Mouse (Mus musculus): ENCODE data around the gene Pygo1. TPM values are rescaled to one million over a fixed set of nuclear protein-coding genes. Genes with fewer than 3 reads are reported as not detected.

Pygo1 gene
- polyA plus RNA-seq, 1 experiment = 0.45 TPM

GRCm38 (mm10) chr9:72911381-72911780 lies 14.1 kb upstream of the Pygo1 start:
- 78% methylated on average over 2 of the region's 2 CpGs for WGBS
- H3K4me3 ChIP-seq (replicated peaks; ENCODE audit: control insufficient read depth, low read depth, low read length) = no peak overlapping the region
- no peak overlapping the region for H3K27ac ChIP-seq (ENCODE audit: control insufficient read depth, insufficient read depth, low read depth, low read length, poor library complexity)
- TF ChIP-seq POLR2A (IDR thresholded peaks at IDR 0.05; ENCODE audit: borderline replicate concordance, control insufficient read depth, low read depth, low read length) = no peak
- TF ChIP-seq CTCF (IDR thresholded peaks at IDR 0.05; ENCODE audit: control insufficient read depth, insufficient read depth, low read length) = no peak
- no peaks in the 10 kb centered on the region for H3K4me1 ChIP-seq (ENCODE audit: control insufficient read depth, insufficient read depth, low read length)

GRCm38 (mm10) chr9:72913551-72913950 lies 11.9 kb upstream of the Pygo1 start:
- Histone ChIP-seq H3K4me1 (ENCODE audit: control insufficient read depth, insufficient read depth, low read length) (no peaks in the 10 kb centered on the region), H3K4me3 (replicated peaks; ENCODE audit: control insufficient read depth, low read depth, low read length) (no peak overlapping the region), H3K27ac (ENCODE audit: control insufficient read depth, insufficient read depth, low read depth, low read length, poor library complexity) (no peak overlapping the region)
- no peak for TF ChIP-seq CTCF (IDR thresholded peaks at IDR 0.05; ENCODE audit: control insufficient read depth, insufficient read depth, low read length)
- no peak for TF ChIP-seq POLR2A (IDR thresholded peaks at IDR 0.05; ENCODE audit: borderline replicate concordance, control insufficient read depth, low read depth, low read length)
- WGBS = 35% methylated on average over 6 of the region's 6 CpGs

- Histone ChIP-seq H3K4me1 (ENCODE audit: control insufficient read depth, insufficient read depth, low read length) (no peaks in the 10 kb centered on the region), H3K27ac (ENCODE audit: control insufficient read depth, insufficient read depth, low read depth, low read length, poor library complexity) (no peak overlapping the region), H3K4me3 (replicated peaks; ENCODE audit: control insufficient read depth, low read depth, low read length) (no peak overlapping the region)
- no peak for TF ChIP-seq CTCF (IDR thresholded peaks at IDR 0.05; ENCODE audit: control insufficient read depth, insufficient read depth, low read length)
- TF ChIP-seq POLR2A (IDR thresholded peaks at IDR 0.05; ENCODE audit: borderline replicate concordance, control insufficient read depth, low read depth, low read length) = no peak
- 11% methylated on average over 7 of the region's 7 CpGs for WGBS
Observed at GRCm38 (mm10) chr9:72915728-72916127, 9.7 kb upstream of the Pygo1 start.

DNA sequence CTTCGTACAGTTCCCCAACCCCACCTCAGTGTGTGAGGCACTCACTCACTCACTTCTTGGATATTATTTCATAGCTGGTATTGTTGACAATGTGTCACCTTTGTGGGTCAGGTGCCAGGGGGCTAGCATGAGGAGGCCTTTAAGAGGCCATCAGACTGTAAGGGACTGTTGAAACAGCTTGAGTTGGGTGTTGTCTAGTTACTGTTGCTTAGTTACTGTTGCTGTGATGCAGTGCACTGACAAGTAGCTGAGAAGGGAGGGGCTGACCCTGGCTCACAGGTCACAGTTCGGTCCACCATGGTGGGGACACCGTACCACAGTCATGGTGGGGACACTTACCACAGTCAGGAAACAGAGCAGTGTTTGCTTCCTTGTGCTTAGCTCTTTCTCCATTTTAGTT lies 2.4 kb upstream of the Pygo1 start:
- Histone ChIP-seq H3K4me3 (replicated peaks; ENCODE audit: control insufficient read depth, low read depth, low read length) (no peak overlapping the region), H3K27ac (ENCODE audit: control insufficient read depth, insufficient read depth, low read depth, low read length, poor library complexity) (no peak overlapping the region), H3K4me1 (ENCODE audit: control insufficient read depth, insufficient read depth, low read length) (no peaks in the 10 kb centered on the region)
- WGBS = 49% methylated on average over 3 of the region's 3 CpGs
- TF ChIP-seq CTCF (IDR thresholded peaks at IDR 0.05; ENCODE audit: control insufficient read depth, insufficient read depth, low read length) = no peak
- TF ChIP-seq POLR2A (IDR thresholded peaks at IDR 0.05; ENCODE audit: borderline replicate concordance, control insufficient read depth, low read depth, low read length) = no peak

DNA sequence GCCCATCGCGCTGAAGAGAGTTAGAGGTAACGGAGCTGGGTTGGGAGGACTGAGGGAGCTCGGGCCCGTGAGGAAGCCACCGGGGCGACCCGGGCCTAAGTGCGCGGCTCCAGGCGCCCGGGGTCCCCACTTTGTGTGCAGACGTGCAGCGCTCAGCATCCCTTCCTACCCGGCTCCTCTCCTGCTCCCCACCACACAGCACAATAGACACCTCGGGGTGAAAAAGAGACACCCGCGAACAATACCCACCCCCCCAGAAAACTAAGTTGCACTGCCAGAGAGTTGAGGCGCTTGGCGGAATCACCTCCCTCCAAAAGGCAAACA lies 452 bp downstream of the Pygo1 start:
- no peak overlapping the region for H3K27ac ChIP-seq (ENCODE audit: control insufficient read depth, insufficient read depth, low read depth, low read length, poor library complexity)
- TF ChIP-seq CTCF (IDR thresholded peaks at IDR 0.05; ENCODE audit: control insufficient read depth, insufficient read depth, low read length) = no peak
- no peak for TF ChIP-seq POLR2A (IDR thresholded peaks at IDR 0.05; ENCODE audit: borderline replicate concordance, control insufficient read depth, low read depth, low read length)
- 7% methylated on average over 20 of the region's 20 CpGs for WGBS

GRCm38 (mm10) chr9:72931166-72931790 lies 5.8 kb downstream of the Pygo1 start:
- TF ChIP-seq POLR2A (IDR thresholded peaks at IDR 0.05; ENCODE audit: borderline replicate concordance, control insufficient read depth, low read depth, low read length) = no peak
- no peak for TF ChIP-seq CTCF (IDR thresholded peaks at IDR 0.05; ENCODE audit: control insufficient read depth, insufficient read depth, low read length)
- no peak overlapping the region for H3K4me3 ChIP-seq (replicated peaks; ENCODE audit: control insufficient read depth, low read depth, low read length)

More for the DNA sequence above, 452 bp downstream of the Pygo1 start:
- no peaks in the 10 kb centered on the region for H3K4me1 ChIP-seq (ENCODE audit: control insufficient read depth, insufficient read depth, low read length)
- H3K4me3 ChIP-seq (replicated peaks; ENCODE audit: control insufficient read depth, low read depth, low read length) = no peak overlapping the region

DNA sequence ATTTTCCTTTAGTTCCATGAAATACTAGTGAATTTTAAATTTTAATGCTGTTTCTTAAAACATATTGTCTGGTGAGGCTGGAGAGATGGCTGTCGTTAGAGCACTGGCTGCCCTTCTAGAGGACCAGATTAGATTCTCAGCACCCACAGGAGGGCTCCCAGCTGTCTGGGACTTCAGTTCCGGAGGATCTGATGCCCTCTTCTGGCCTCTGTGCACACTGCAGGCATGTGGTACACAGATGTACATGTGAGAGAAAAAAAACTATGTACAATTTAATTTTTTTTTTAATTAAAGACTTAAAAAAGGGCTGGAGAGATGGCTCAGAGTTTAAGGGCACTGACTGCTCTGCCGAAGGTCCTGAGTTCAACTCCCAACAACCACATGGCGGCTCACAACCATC lies 9.9 kb downstream of the Pygo1 start:
- 82% methylated on average over 4 of the region's 4 CpGs for WGBS
- H3K27ac ChIP-seq (ENCODE audit: control insufficient read depth, insufficient read depth, low read depth, low read length, poor library complexity) = no peak overlapping the region
- TF ChIP-seq POLR2A (IDR thresholded peaks at IDR 0.05; ENCODE audit: borderline replicate concordance, control insufficient read depth, low read depth, low read length) (no peak), CTCF (IDR thresholded peaks at IDR 0.05; ENCODE audit: control insufficient read depth, insufficient read depth, low read length) (no peak)

More at GRCm38 (mm10) chr9:72931166-72931790, 5.8 kb downstream of the Pygo1 start:
- WGBS = 78% methylated on average over 13 of the region's 13 CpGs
- Histone ChIP-seq H3K27ac (ENCODE audit: control insufficient read depth, insufficient read depth, low read depth, low read length, poor library complexity) (no peak overlapping the region), H3K4me1 (ENCODE audit: control insufficient read depth, insufficient read depth, low read length) (no peaks in the 10 kb centered on the region; the same call in 1 of the 2 replicates)

DNA sequence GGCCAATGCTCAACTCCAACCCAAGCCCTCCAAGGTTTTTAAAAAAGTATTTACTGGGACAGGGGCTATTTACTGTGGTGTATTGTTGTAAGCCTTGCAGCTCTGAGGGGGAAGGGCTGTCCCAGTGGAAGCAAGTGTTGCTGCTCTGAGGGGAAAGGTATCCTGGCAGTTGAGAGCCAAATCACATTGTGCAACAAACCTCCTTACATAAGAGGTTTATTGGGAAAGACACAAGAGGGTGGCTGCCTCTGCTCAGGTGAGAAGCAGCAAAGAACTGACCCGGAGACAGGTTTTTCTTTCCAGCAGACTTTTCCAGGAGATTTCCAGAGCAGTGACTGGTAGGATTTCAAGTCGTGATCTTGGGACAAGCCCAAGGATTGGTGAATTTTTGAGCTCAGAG lies 10.9 kb downstream of the Pygo1 start:
- no peak for TF ChIP-seq POLR2A (IDR thresholded peaks at IDR 0.05; ENCODE audit: borderline replicate concordance, control insufficient read depth, low read depth, low read length)
- no peak for TF ChIP-seq CTCF (IDR thresholded peaks at IDR 0.05; ENCODE audit: control insufficient read depth, insufficient read depth, low read length)
- Histone ChIP-seq H3K4me1 (ENCODE audit: control insufficient read depth, insufficient read depth, low read length) (no peaks in the 10 kb centered on the region; the same call in none of the 2 replicates), H3K4me3 (replicated peaks; ENCODE audit: control insufficient read depth, low read depth, low read length) (no peak overlapping the region), H3K27ac (ENCODE audit: control insufficient read depth, insufficient read depth, low read depth, low read length, poor library complexity) (no peak overlapping the region)
- 61% methylated on average over 2 of the region's 2 CpGs for WGBS

More for the DNA sequence above, 9.9 kb downstream of the Pygo1 start:
- no peaks in the 10 kb centered on the region; the same call in none of the 2 replicates for H3K4me1 ChIP-seq (ENCODE audit: control insufficient read depth, insufficient read depth, low read length)
- H3K4me3 ChIP-seq (replicated peaks; ENCODE audit: control insufficient read depth, low read depth, low read length) = no peak overlapping the region

DNA sequence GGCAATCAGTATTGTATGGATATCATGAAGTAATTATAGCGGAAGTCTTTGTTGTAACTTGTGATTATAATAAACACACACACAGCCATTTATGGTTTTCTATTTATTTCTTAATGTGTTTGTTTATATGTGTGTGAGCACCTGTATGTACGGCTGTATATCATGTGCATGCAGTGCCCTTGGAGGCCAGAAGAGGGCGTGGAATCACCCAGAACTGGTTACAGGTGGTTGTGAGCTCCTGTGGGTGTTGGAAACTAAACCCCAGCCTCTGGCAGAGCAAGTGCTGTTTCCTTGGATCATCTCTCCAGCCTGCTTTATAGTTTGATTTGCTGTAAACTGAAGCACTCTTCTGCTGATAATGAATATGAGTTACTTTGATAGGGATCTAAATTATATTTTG lies 18.0 kb downstream of the Pygo1 start:
- H3K27ac ChIP-seq (ENCODE audit: control insufficient read depth, insufficient read depth, low read depth, low read length, poor library complexity) = no peak overlapping the region
- H3K4me3 ChIP-seq (replicated peaks; ENCODE audit: control insufficient read depth, low read depth, low read length) = no peak overlapping the region
- TF ChIP-seq CTCF (IDR thresholded peaks at IDR 0.05; ENCODE audit: control insufficient read depth, insufficient read depth, low read length) = peak; percentile 25; the same call in 1 of the 2 replicates
- no peak for TF ChIP-seq POLR2A (IDR thresholded peaks at IDR 0.05; ENCODE audit: borderline replicate concordance, control insufficient read depth, low read depth, low read length)
- H3K4me1 ChIP-seq (ENCODE audit: control insufficient read depth, insufficient read depth, low read length) = no peaks in the 10 kb centered on the region; the same call in 1 of the 2 replicates
- 73% methylated on average over 3 of the region's 3 CpGs for WGBS

All from bone marrow, adult 2 months (tissue).